Mouse (Mus musculus) cortical plate, adult 2 months (tissue): ENCODE results near the gene Gm45837. TPM values are rescaled to one million over a fixed set of nuclear protein-coding genes. Genes with fewer than 3 reads are reported as not detected.

Experiments used
- H3K27ac ChIP-seq: fragments of 200-500 bp; 2 replicates; pipeline ENCODE4 v1.5.1; 2012; ENCODE audit warnings: low read length, control low read depth, inconsistent platforms; ENCODE audit not compliant: insufficient read depth
- H3K4me1 ChIP-seq: fragments of 200-500 bp; 2 replicates; pipeline ENCODE4 v1.6.1; 2011; ENCODE audit warnings: low read length; ENCODE audit not compliant: control insufficient read depth, insufficient read depth
- H3K4me3 ChIP-seq: fragments of 200-500 bp; 2 replicates; pipeline ENCODE4 v1.5.1; 2011; ENCODE audit warnings: mild to moderate bottlenecking, low read length, control low read depth; ENCODE audit not compliant: insufficient read depth
- CTCF ChIP-seq: fragments of 200-500 bp; IDR thresholded peaks from 2 replicates; pipeline ENCODE4 v1.5.1; 2011; ENCODE audit warnings: mild to moderate bottlenecking, control low read depth, low read length; ENCODE audit not compliant: insufficient read depth; ENCODE audit errors: extremely low read depth
- POLR2A ChIP-seq: fragments of 200-500 bp; IDR thresholded peaks from 2 replicates; pipeline ENCODE4 v1.6.1; 2011; ENCODE audit warnings: mild to moderate bottlenecking, low read length, control low read depth; ENCODE audit not compliant: insufficient read depth; ENCODE audit errors: extremely low read depth
- polyA plus RNA-seq: library from polyadenylated mRNA; depleted of rRNA; stranded (reverse); fragments of >200 nt; gene quantifications from 2 replicates; pipeline ENCODE4 v1.2.3, GENCODE M21; 2012

Gm45837 gene
- polyA plus RNA-seq, 1 experiment, result 0.56 TPM

DNA sequence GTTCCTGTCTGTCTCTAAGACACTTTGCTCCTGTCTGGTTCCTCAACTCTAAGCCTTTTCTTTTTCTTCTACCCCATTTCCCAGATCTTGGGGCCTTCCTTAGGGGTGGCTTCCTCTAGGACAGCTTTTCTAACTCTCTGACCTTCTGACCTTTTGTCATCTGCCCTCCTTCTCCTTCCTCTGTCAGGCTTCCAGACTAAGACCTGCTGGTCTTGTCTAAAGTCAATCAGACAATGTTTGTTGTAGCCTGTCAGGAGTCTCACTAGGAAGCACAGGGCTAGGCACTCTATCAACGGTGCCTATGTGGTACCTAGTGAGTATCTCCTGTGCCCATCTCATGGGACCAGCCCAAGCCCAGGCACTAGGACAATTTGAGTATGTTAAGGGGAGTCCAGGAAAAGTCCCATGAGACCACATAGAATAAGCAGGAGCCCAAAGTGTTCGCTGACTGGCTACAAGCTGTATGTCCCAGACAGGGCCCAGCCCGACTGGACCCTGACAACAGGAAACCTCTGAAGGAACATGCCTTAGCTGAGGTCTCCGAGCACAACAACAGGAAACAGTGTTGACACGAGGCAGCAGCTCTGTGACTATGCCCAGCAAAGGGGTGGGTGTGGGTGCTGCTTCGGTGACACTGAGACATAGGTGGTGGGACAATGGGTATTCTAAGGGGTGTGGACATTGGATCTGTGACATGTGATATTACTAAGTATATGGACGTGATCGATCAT is 55.3 kb downstream of the Gm45837 start:
- no peak overlapping the region for H3K4me3 ChIP-seq
- H3K4me1 ChIP-seq, result peaks cover 18% of the 10 kb centered on the region
- H3K27ac ChIP-seq, result peak overlapping the region; percentile 19; the same call in 1 of the 2 replicates
- TF ChIP-seq POLR2A (no peak), CTCF (no peak)

DNA sequence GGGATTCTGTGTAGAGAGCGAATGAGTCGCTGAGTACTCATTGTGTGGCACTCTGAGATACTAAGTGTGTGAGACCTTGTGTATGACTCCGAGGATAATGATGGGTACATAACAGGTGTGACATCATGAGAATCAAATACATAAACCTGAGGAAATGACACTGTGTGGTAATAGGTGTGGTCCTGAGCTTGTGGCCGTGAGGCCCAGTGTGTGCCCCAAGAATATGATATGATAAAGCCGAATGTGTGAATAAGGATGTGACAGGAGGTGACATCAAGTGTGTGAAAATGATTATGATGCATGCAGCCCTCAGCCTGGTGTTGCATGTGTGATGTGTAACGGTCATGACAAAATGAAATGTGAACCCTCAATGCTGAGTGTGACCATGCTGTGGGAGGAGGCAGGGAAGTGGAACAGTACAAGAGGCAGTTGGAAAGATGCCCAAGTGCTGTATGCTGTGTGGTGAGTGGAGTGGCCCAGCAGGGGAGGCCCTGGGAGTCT is 55.9 kb downstream of the Gm45837 start:
- Histone ChIP-seq H3K4me3 (no peak overlapping the region), H3K4me1 (peaks cover 21% of the 10 kb centered on the region), H3K27ac (no peak overlapping the region)
- no peak for TF ChIP-seq CTCF
- TF ChIP-seq POLR2A, result no peak

DNA sequence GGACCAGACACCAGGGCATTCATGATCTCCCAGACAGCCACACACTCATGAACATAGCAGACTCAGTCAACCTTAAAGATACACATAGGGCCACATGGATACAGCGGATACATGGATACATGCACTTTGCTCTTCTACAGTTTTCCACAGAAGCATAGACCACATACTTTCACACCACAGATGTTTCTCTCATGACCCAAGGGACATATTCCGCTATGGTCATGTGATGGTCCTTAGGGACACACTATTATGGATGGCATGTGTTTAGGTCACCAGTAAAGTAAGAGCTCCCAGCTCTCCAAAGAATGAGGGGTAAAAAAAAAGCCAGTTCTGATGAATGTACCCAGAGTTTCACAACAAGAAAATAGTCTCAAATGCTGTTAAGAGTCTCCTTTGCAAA is 60.7 kb downstream of the Gm45837 start:
- H3K27ac ChIP-seq, result no peak overlapping the region
- no peak for TF ChIP-seq POLR2A
- TF ChIP-seq CTCF, result no peak

GRCm38 (mm10) chr7:101471968-101472480 is 61.3 kb downstream of the Gm45837 start:
- no peak overlapping the region for H3K4me3 ChIP-seq
- no peak for TF ChIP-seq CTCF
- TF ChIP-seq POLR2A, result no peak
- H3K27ac ChIP-seq, result peak overlapping the region; percentile 45; the same call in 1 of the 2 replicates
- peaks cover 22% of the 10 kb centered on the region for H3K4me1 ChIP-seq

More for the DNA sequence above, 60.7 kb downstream of the Gm45837 start:
- Histone ChIP-seq H3K4me1 (peaks cover 21% of the 10 kb centered on the region), H3K4me3 (no peak overlapping the region)

DNA sequence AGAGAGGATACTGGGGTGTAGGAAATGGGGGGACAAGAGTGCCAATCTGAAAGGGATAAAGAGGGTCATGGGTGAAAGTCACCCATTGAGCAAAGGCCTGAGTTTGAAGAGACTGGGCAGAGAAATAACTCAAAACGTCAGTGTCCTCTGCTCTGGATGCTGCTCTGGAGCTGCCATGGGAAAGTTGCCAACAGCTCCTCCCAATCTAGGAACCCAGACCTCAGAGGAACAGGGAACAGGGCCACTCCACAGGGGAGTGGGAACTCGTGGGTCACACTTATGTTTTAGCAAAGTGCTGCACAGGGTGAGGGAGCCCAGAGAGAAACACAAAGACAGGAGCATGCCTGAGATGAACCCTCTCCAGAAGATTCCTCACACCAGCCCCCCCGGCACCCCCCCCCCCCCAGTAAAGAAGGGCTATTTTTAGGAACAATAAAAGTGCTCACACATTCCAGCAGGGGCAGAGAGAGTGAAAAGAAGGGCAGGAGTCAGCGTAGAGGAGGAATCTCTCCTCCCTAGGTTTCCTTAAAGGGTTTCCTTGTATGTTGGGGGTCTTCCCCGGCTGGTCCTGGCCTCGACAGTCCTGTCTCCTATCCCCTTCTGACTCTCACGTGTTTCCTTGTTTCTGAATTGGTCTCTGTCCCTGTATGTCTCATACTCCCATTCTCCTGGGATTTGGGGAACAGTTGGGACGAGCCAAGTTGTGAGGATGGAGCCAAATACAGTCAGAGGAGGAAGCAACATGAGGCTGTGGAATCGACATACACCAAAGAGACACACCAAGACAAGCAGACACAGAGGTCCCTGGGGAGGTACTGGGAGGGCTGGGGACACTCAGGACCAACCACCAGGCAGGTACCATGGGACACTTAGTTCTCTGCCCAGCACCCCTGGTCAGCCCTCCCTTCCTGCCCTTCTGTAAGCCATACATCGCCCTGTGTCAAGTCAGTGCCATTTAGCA is 62.2 kb downstream of the Gm45837 start:
- TF ChIP-seq CTCF (no peak), POLR2A (no peak)
- Histone ChIP-seq H3K4me1 (peaks cover 22% of the 10 kb centered on the region), H3K4me3 (no peak overlapping the region), H3K27ac (peak overlapping the region; percentile 45; the same call in 1 of the 2 replicates)

- no peak for TF ChIP-seq POLR2A
- no peak for TF ChIP-seq CTCF
- Histone ChIP-seq H3K4me3 (no peak overlapping the region), H3K4me1 (peaks cover 29% of the 10 kb centered on the region), H3K27ac (no peak overlapping the region)
Observed at GRCm38 (mm10) chr7:101474399-101474811, 63.7 kb downstream of the Gm45837 start.

GRCm38 (mm10) chr7:101476028-101476427 is 65.3 kb downstream of the Gm45837 start:
- no peak for TF ChIP-seq CTCF
- no peak for TF ChIP-seq POLR2A
- Histone ChIP-seq H3K27ac (0 out of 2 replicates have a peak overlapping the region, but pooled peaks have one; percentile 0), H3K4me1 (peaks cover 35% of the 10 kb centered on the region), H3K4me3 (no peak overlapping the region)

DNA sequence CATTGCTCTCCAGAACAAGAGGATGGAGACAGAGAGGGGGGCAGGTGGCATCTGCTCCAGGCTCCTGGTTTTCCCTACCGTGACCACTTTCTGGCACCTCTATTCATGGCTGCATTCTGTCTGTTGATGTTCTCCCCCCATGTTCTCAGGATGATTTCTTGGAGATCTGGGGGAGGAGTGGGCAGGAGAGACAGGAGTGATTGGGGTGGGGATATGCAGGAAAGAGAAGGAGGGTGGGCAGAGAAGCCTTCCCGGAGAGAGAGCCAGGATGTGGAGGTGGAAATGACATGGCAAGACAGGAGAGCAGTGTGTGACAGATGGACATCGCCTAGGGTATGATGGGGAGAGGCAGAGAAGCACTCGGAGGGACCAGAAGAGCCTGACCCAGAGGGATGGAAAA is 65.8 kb downstream of the Gm45837 start:
- Histone ChIP-seq H3K27ac (peak overlapping the region; percentile 0; the same call in 1 of the 2 replicates), H3K4me1 (peaks cover 31% of the 10 kb centered on the region), H3K4me3 (no peak overlapping the region)
- no peak for TF ChIP-seq CTCF
- TF ChIP-seq POLR2A, result no peak

GRCm38 (mm10) chr7:101477200-101477599 is 66.5 kb downstream of the Gm45837 start:
- no peak overlapping the region for H3K27ac ChIP-seq
- TF ChIP-seq CTCF, result no peak
- no peak for TF ChIP-seq POLR2A
- peaks cover 36% of the 10 kb centered on the region for H3K4me1 ChIP-seq
- no peak overlapping the region for H3K4me3 ChIP-seq
